Mouse (Mus musculus): ENCODE measurements around the gene Cenpf.

- TF ChIP-seq CTCF (IDR thresholded peaks at IDR 0.05; ENCODE audit: control insufficient read depth, insufficient read depth, insufficient replicate concordance, low read depth, low read length) (no peak), POLR2A (IDR thresholded peaks at IDR 0.05; ENCODE audit: control insufficient read depth, low read depth, low read length) (no peak)
Observed at GRCm38 (mm10) chr1:189729141-189729815, 41.4 kb upstream of the Cenpf start.

Data from testis, adult 2 months (tissue).